Mouse (Mus musculus): ENCODE results near the gene Arpc1b. TPM values are rescaled to one million over a fixed set of nuclear protein-coding genes. Genes with fewer than 3 reads are reported as not detected.
"Not testable (repeated sequence)": the region's sequence is repeated elsewhere in the genome, so short reads cannot be mapped to it uniquely, and the experiment has no call there.

Arpc1b gene
- polyA plus RNA-seq (2012; rRNA removed), result 410 and 483 TPM in 2 replicates

GRCm38 (mm10) chr5:145114071-145114605, at the start of gene Arpc1b:
TSS of gene Arpc1b (plus strand) at chr5:145114215.
- DNase-seq (ENCODE audit: low spot score), result peak; percentile 68

- no peak for DNase-seq (ENCODE audit: low spot score)
These were observed 49.2 kb upstream of the Arpc1b start for GRCm38 (mm10) chr5:145064765-145065340.

GRCm38 (mm10) chr5:145068863-145069262, 45.2 kb upstream of the Arpc1b start:
- no peak for DNase-seq (ENCODE audit: low spot score)

- DNase-seq (ENCODE audit: low spot score), result no peak
These were observed 44.3 kb upstream of the Arpc1b start for GRCm38 (mm10) chr5:145069707-145070106.

- DNase-seq (ENCODE audit: low spot score), result no peak
These were observed 42.7 kb upstream of the Arpc1b start for GRCm38 (mm10) chr5:145071342-145071741.

- DNase-seq (ENCODE audit: low spot score), result no peak
These were observed 38.9 kb upstream of the Arpc1b start for GRCm38 (mm10) chr5:145075081-145075480.

GRCm38 (mm10) chr5:145081866-145082613, 32.0 kb upstream of the Arpc1b start:
- DNase-seq (ENCODE audit: low spot score), result no peak

- DNase-seq (ENCODE audit: low spot score), result not testable (repeated sequence)
These were observed 30.8 kb upstream of the Arpc1b start for GRCm38 (mm10) chr5:145083201-145083600.

GRCm38 (mm10) chr5:145083632-145084451, 30.2 kb upstream of the Arpc1b start, which contains the start of the genes Arpc1a and Kpna7:
TSS of gene Arpc1a (plus strand) at chr5:145083830.
TSS of gene Kpna7 (minus strand) at chr5:145084030.
- peak; percentile 86 for DNase-seq (ENCODE audit: low spot score)

GRCm38 (mm10) chr5:145084822-145085221, 29.2 kb upstream of the Arpc1b start:
- DNase-seq (ENCODE audit: low spot score), result no peak

- DNase-seq (ENCODE audit: low spot score), result no peak
These were observed 25.8 kb upstream of the Arpc1b start for GRCm38 (mm10) chr5:145088186-145088585.

GRCm38 (mm10) chr5:145089878-145090277, 24.1 kb upstream of the Arpc1b start:
- DNase-seq (ENCODE audit: low spot score), result no peak

- no peak for DNase-seq (ENCODE audit: low spot score)
These were observed 17.8 kb upstream of the Arpc1b start for GRCm38 (mm10) chr5:145096195-145096594.

- DNase-seq (ENCODE audit: low spot score), result no peak
These were observed 15.6 kb upstream of the Arpc1b start for GRCm38 (mm10) chr5:145098340-145098821.

- no peak for DNase-seq (ENCODE audit: low spot score)
These were observed 13.1 kb upstream of the Arpc1b start for GRCm38 (mm10) chr5:145100960-145101359.

- DNase-seq (ENCODE audit: low spot score), result not testable (repeated sequence)
These were observed 12.6 kb upstream of the Arpc1b start for GRCm38 (mm10) chr5:145101451-145101850.

GRCm38 (mm10) chr5:145102706-145103105, 11.3 kb upstream of the Arpc1b start:
- no peak for DNase-seq (ENCODE audit: low spot score)

- no peak for DNase-seq (ENCODE audit: low spot score)
These were observed 9.7 kb upstream of the Arpc1b start for GRCm38 (mm10) chr5:145104328-145104727.

GRCm38 (mm10) chr5:145105694-145106275, 8.2 kb upstream of the Arpc1b start:
- no peak for DNase-seq (ENCODE audit: low spot score)

GRCm38 (mm10) chr5:145110401-145110800, 3.6 kb upstream of the Arpc1b start:
- no peak for DNase-seq (ENCODE audit: low spot score)

GRCm38 (mm10) chr5:145112566-145112965, 1.4 kb upstream of the Arpc1b start:
- DNase-seq (ENCODE audit: low spot score), result no peak

Measured in urinary bladder, adult 2 months (tissue).